Mouse (Mus musculus) urinary bladder, postnatal 14 days (tissue): ENCODE results near the gene Tom1l2.

ENCODE experiments used
- DNase-seq: peaks from one replicate; pipeline ENCODE4 v3.0.0; 2021; ENCODE audit warnings: low spot score

Tom1l2 gene

GRCm38 (mm10) chr11:60176975-60177657, 175.6 kb downstream of the Tom1l2 start:
- DNase-seq, result no peak
